Mouse (Mus musculus) myocyte (in vitro differentiated cells): Measurements from ENCODE around the gene Mrps18a.

Experiments
- E2F4 ChIP-seq: IDR thresholded peaks from one replicate; pipeline ENCODE4 v1.6.1; 2011; ENCODE audit warnings: mild to moderate bottlenecking, control low read depth, moderate library complexity; ENCODE audit not compliant: insufficient read depth
- POLR2A ChIP-seq: IDR thresholded peaks from one replicate; pipeline ENCODE4 v1.6.1; 2011; ENCODE audit warnings: low read depth, mild to moderate bottlenecking, control low read depth, moderate library complexity; ENCODE audit not compliant: insufficient read length
- TCF12 ChIP-seq: IDR thresholded peaks from one replicate; pipeline ENCODE4 v1.6.1; 2011; ENCODE audit warnings: mild to moderate bottlenecking, control low read depth; ENCODE audit not compliant: poor library complexity, insufficient read depth, severe bottlenecking

DNA sequence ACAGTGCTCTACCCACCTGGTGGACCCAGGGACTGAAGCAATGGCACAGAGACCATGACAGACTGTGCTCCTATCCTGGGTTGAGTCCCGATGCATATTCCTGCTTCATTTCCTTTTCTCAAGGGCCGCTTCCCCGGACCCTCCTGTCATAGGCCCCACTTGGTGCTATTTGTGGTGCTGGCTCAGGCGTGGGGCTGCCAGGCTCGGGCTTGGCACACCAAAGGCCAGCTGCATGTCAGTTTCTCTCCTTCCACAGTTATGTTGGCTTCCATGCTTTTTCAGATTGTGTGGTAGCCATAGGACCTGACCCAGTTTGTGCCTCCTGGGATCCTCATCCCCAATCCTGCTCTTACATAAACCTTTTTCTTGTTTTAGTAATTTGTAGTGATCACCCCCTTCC lies 58.0 kb downstream of the Mrps18a start:
- TF ChIP-seq E2F4 (no peak), TCF12 (no peak), POLR2A (no peak)
